Mouse (Mus musculus) liver, embryonic 16.5 days (tissue): Measurements from ENCODE around the gene Adgrg3. TPM values are rescaled to one million over a fixed set of nuclear protein-coding genes. Genes with fewer than 3 reads are reported as not detected.
A peak's percentile ranks its signal among the peaks of the same experiment; 100 is the strongest.
"Not testable (repeated sequence)": the region's sequence is repeated elsewhere in the genome, so short reads cannot be mapped to it uniquely, and the experiment has no call there.

Experiments used
- ATAC-seq: fragments of 200-750 bp; cut with Nextera tagmentation; 2 replicates; pipeline ENCODE4 v1.8.0; 2017; ENCODE audit warnings: low read depth, mild to moderate bottlenecking, moderate number of reproducible peaks, moderate library complexity
- H3K27ac ChIP-seq: fragments of 300-500 bp; sonication (generic); 2 replicates; pipeline ENCODE4 v1.5.1; 2014; ENCODE audit warnings: mild to moderate bottlenecking, low read length
- H3K27me3 ChIP-seq: fragments of 300-500 bp; sonication (generic); 2 replicates; pipeline ENCODE4 v1.6.1; 2014; ENCODE audit warnings: low read depth, low read length, mixed read lengths; ENCODE audit not compliant: control insufficient read depth, insufficient read depth
- H3K36me3 ChIP-seq: fragments of 300-500 bp; sonication (generic); 2 replicates; pipeline ENCODE4 v1.6.1; 2014; ENCODE audit warnings: mild to moderate bottlenecking; ENCODE audit not compliant: control insufficient read depth, insufficient read depth
- H3K4me1 ChIP-seq: fragments of 300-500 bp; sonication (generic); 2 replicates; pipeline ENCODE4 v1.6.1; 2014; ENCODE audit warnings: low read depth, low read length, mixed read lengths; ENCODE audit not compliant: control insufficient read depth
- H3K4me2 ChIP-seq: fragments of 300-500 bp; sonication (generic); 2 replicates; pipeline ENCODE4 v1.6.1; 2014; ENCODE audit warnings: low read depth, low read length, mixed read lengths
- H3K4me3 ChIP-seq: fragments of 300-500 bp; sonication (generic); 2 replicates; pipeline ENCODE4 v1.5.1; 2014; ENCODE audit warnings: low read depth, mild to moderate bottlenecking, low read length
- H3K9ac ChIP-seq: fragments of 300-500 bp; sonication (generic); 2 replicates; pipeline ENCODE4 v1.6.1; 2014; ENCODE audit warnings: low read depth, low read length
- H3K9me3 ChIP-seq: fragments of 300-500 bp; sonication (generic); replicated peaks from 2 replicates; pipeline ENCODE4 v1.6.1; 2016; ENCODE audit warnings: low read length; ENCODE audit not compliant: control insufficient read depth
- WGBS: fragments of 180-500 bp; shearing (Covaris S2); extraction: QIAGEN DNeasy Blood & Tissue Kit; methylation state at CpG from one replicate; pipeline ENCODE4 v1.1.7; 2014; ENCODE audit not compliant: insufficient replicate concordance; 5-methylcytosine and 5-hydroxymethylcytosine counted together
- polyA plus RNA-seq: library from polyadenylated mRNA; unstranded; fragments of >200 nt; fragmentation: Nextera tagmentation; extraction: Ambion mirVana; gene quantifications from 2 replicates; pipeline ENCODE4 v1.2.1, GENCODE M21; 2015

The Adgrg3 gene
- polyA plus RNA-seq, 1 experiment from 2014 or later = 9.1 TPM

GRCm38 (mm10) chr8:95025421-95025820, 7.9 kb downstream of the Adgrg3 start:
- Histone ChIP-seq H3K36me3 (no peaks in the 10 kb centered on the region), H3K4me3 (no peak overlapping the region), H3K27ac (no peak overlapping the region), H3K9ac (no peak overlapping the region), H3K4me2 (no peak overlapping the region), H3K9me3 (no peaks in the 10 kb centered on the region), H3K27me3 (no peaks in the 10 kb centered on the region), H3K4me1 (peaks cover 3% of the 10 kb centered on the region)
- no peak for ATAC-seq
- 54% methylated on average over 2 of the region's 2 CpGs for WGBS

DNA sequence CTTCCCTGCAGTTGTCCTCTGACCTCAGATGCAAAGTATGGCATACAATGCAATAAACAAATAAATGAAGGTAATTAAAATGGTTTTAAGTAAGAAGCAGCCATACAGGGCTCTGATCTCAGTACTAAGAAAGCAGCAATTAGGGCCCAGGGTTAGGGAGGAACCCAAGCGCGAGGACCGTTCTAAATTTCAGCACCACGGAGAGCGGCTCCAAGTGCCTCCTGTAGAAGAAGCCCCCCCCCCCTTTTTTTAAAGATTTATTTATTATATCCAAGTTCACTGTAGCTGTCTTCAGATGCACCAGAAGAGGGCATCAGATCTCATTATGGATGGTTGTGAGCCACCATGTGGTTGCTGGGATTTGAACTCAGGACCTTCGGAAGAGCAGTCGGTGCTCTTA, 10.9 kb downstream of the Adgrg3 start:
- ATAC-seq, H3K4me3 ChIP-seq, H3K36me3 ChIP-seq, H3K9ac ChIP-seq, H3K4me1 ChIP-seq, H3K4me2 ChIP-seq, H3K9me3 ChIP-seq, H3K27me3 ChIP-seq, H3K27ac ChIP-seq: not testable (repeated sequence)
- 74% methylated on average over 7 of the region's 7 CpGs for WGBS

GRCm38 (mm10) chr8:95037106-95037925, 19.8 kb downstream of the Adgrg3 start:
- Histone ChIP-seq H3K27me3 (no peaks in the 10 kb centered on the region), H3K9me3 (no peaks in the 10 kb centered on the region), H3K4me2 (no peak overlapping the region), H3K9ac (no peak overlapping the region), H3K36me3 (no peaks in the 10 kb centered on the region), H3K4me1 (no peaks in the 10 kb centered on the region), H3K27ac (no peak overlapping the region), H3K4me3 (no peak overlapping the region)
- ATAC-seq = peak; percentile 60
- 33% methylated on average over 7 of the region's 7 CpGs for WGBS

DNA sequence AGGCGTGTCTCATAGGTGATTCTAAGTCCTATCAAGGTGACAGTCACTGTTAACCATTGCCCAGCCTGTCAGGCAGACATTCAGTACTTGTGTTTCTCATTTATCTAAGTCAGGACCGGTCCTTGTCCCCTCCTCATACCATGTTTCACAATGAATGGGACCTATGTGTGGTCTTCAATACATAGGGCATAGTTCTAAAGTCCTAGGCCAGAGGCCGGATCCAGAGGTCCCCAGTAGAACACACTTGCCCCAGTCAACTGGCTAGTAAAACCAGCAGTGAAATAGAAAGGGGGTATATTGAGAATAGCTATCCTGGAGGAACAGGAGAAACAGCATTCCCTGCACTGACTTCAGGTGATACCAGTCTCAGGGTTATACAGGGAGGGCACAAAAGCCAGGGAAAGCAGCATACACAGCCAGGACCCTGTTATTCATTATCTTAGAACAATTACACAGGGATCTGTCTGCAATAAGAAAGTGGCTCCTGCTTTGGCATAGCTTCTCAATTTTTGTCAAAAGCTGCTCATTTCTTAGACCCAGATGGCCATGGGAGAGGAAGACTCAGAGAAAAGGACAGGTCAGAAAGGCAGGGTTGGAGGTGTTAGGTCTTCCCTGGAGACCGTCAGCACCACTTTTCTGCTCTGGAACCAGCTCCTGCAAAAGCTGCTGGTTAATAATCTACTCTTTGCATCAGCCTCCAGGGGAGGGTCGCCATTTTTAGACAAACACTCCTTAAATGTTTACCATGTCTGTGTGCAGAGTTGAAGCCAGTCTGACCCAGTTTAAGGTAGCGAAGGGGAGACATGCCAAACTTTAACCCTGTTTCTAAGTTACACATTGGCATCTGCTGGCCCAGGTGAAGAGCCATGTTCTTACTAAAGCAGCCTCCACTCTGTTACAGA, 24.6 kb downstream of the Adgrg3 start:
- 48% methylated on average over 6 of the region's 6 CpGs for WGBS
- H3K4me2 ChIP-seq = peak overlapping the region; percentile 19

GRCm38 (mm10) chr8:95044811-95045210, 27.3 kb downstream of the Adgrg3 start:
- H3K9ac ChIP-seq = no peak overlapping the region
- H3K36me3 ChIP-seq = no peaks in the 10 kb centered on the region
- no peaks in the 10 kb centered on the region for H3K27me3 ChIP-seq
- 44% methylated on average over 4 of the region's 4 CpGs for WGBS
- H3K9me3 ChIP-seq = no peaks in the 10 kb centered on the region
- H3K4me2 ChIP-seq = no peak overlapping the region
- no peak for ATAC-seq
- no peak overlapping the region for H3K27ac ChIP-seq
- H3K4me3 ChIP-seq = no peak overlapping the region
- no peaks in the 10 kb centered on the region for H3K4me1 ChIP-seq

More for the DNA sequence above, 24.6 kb downstream of the Adgrg3 start:
- no peaks in the 10 kb centered on the region for H3K4me1 ChIP-seq
- no peaks in the 10 kb centered on the region for H3K36me3 ChIP-seq
- H3K27me3 ChIP-seq = no peaks in the 10 kb centered on the region
- ATAC-seq = peak; percentile 81
- H3K9ac ChIP-seq = no peak overlapping the region
- no peaks in the 10 kb centered on the region for H3K9me3 ChIP-seq
- H3K27ac ChIP-seq = peak overlapping the region; percentile 76
- H3K4me3 ChIP-seq = no peak overlapping the region

DNA sequence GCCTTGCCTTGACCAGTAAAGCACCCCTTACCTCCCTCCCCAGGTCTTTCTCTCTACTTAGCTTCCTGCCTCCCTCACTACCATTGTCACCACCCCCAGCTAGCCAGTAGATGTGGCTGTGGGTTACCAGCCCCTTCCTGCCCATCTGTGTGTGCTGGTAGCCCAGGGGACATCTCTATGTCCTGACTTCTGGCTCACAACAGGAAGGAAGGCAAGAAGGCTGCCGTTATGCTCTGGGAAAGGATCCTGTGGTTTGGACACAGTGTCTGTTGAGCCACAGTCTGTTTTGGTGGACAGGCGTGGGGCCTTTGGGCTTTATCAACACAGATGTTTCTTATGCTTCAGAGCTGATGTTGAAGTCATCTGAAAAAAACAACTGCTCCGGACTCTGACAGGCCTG, 29.5 kb downstream of the Adgrg3 start:
- 18% methylated on average over 3 of the region's 3 CpGs for WGBS
- H3K9ac ChIP-seq = no peak overlapping the region
- H3K9me3 ChIP-seq = no peaks in the 10 kb centered on the region
- H3K36me3 ChIP-seq = no peaks in the 10 kb centered on the region
- H3K27me3 ChIP-seq = no peaks in the 10 kb centered on the region
- H3K4me1 ChIP-seq = no peaks in the 10 kb centered on the region
- ATAC-seq = no peak
- H3K4me2 ChIP-seq = no peak overlapping the region
- H3K27ac ChIP-seq = no peak overlapping the region
- H3K4me3 ChIP-seq = no peak overlapping the region

DNA sequence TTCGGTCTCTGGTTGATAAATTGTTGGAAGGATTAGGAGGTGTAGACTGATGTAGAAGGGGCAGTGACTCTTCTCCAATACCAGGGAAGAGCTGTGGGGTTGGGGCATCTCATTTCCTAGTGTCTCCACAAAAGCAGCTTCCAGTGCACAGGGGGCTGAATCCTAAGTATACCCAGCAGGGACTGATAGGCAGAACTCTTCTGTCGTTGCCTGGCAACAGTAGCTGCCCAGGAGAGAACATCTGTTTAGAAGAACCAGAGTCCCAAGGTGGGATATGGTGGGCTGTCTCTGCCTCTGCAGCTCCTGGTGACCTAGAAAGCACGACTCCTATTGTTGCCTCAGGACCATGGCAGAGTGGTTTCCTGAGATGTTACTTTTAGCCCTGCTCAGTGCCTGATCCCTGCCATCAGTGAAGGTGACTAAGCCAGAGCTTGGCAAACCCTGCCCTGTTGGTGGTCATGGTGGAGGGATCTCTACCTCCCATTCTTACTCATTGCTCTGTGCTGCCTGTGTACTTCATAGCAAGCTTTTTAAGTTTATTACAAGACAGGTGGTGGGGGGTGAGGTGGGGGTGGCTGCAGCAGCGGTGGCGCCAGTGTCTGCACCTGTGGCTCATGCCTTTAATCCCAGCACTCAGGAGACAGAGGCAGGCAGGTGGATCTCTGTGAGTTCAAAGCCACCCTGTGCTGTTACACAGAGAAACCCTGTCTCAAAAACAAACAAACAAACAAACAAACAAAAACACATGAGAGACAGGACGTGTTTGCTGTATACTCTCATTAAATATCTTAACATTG, 30.6 kb downstream of the Adgrg3 start:
- H3K36me3 ChIP-seq = no peaks in the 10 kb centered on the region
- H3K4me3 ChIP-seq = no peak overlapping the region
- 49% methylated on average over 6 of the region's 6 CpGs for WGBS
- ATAC-seq = no peak
- no peaks in the 10 kb centered on the region for H3K9me3 ChIP-seq
- H3K27ac ChIP-seq = no peak overlapping the region
- no peak overlapping the region for H3K4me2 ChIP-seq
- H3K9ac ChIP-seq = no peak overlapping the region
- H3K27me3 ChIP-seq = no peaks in the 10 kb centered on the region
- no peaks in the 10 kb centered on the region for H3K4me1 ChIP-seq

- Histone ChIP-seq H3K9me3 (no peaks in the 10 kb centered on the region), H3K36me3 (no peaks in the 10 kb centered on the region), H3K4me2 (no peak overlapping the region), H3K4me3 (no peak overlapping the region), H3K9ac (no peak overlapping the region), H3K27me3 (no peaks in the 10 kb centered on the region), H3K27ac (no peak overlapping the region), H3K4me1 (peaks cover 4% of the 10 kb centered on the region; the same call in 1 of the 2 replicates)
- ATAC-seq = no peak
- WGBS = 25% methylated on average over 2 of the region's 2 CpGs
Observed at GRCm38 (mm10) chr8:95049636-95050035, 32.1 kb downstream of the Adgrg3 start.
